Mouse (Mus musculus) heart, postnatal 4 days (tissue): ENCODE data around the gene Cct7. TPM values are rescaled to one million over a fixed set of nuclear protein-coding genes. Genes with fewer than 3 reads are reported as not detected.

Experiments
- DNase-seq: peaks from one replicate; pipeline ENCODE4 v3.0.0; 2021
- total RNA-seq, 2 experiments: library from RNA; stranded (reverse); gene quantifications; 2 replicates each; pipeline ENCODE4 v1.2.3; 2021

Cct7 gene
- total RNA-seq, 2 experiments from 2014 or later = 189 to 197 TPM

DNA sequence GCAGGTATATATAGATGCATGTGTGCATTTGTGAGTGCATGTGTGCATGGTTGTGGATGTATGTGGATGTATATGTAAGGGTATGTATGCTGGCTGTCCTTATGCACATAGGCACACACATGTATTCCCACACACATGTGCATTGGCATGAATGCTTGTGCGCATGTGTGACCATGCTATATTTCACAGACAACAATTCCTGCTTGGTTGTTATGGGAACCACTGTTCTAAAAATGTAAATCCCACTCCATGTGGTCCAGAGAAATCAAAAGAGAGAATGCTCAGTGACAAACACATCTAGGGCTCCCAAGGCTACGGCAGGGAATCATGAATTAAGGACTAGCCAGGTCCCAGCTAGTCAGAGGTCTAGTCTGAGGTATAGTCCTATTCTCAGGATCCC, 53.6 kb downstream of the Cct7 start:
- no peak for DNase-seq

DNA sequence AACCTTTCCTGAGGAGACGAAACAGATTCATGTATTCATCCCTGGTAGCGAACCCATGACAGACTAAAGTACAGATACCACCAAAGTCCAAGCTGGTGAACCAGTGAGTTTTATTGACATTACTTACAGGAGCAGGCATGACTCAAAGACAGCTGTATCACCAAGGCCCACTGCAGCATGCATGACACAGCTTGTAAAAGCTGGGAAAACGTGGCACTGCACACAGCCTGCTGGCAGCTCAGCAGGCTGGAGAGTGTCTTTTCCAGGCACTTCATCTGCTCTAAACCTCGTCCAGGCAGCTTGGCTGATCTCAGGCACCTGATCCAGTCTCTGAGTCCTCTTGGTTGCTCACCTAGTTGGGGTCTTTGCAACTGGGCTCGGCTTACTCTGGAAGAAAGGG, 57.3 kb downstream of the Cct7 start:
- no peak for DNase-seq

DNA sequence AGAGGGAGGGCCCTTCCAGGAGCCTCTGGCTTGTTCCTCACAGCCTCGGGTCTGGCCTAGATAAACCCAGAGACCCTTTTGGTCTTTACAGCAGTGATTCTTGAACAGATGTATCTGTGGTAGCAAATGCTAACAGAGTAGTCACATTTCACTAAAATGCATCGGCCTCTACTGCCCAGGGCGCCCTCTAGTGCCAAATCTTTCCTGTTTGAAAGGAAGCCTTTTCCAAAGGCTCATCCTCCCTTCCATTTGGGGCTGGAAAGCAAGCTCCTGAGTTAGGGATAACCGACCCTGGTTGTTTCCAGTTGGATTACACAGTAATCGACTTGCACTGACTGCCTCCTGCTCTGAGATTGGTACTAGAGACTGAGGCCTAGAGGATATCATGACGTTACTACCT, 59.2 kb downstream of the Cct7 start:
- peak; percentile 44 for DNase-seq

DNA sequence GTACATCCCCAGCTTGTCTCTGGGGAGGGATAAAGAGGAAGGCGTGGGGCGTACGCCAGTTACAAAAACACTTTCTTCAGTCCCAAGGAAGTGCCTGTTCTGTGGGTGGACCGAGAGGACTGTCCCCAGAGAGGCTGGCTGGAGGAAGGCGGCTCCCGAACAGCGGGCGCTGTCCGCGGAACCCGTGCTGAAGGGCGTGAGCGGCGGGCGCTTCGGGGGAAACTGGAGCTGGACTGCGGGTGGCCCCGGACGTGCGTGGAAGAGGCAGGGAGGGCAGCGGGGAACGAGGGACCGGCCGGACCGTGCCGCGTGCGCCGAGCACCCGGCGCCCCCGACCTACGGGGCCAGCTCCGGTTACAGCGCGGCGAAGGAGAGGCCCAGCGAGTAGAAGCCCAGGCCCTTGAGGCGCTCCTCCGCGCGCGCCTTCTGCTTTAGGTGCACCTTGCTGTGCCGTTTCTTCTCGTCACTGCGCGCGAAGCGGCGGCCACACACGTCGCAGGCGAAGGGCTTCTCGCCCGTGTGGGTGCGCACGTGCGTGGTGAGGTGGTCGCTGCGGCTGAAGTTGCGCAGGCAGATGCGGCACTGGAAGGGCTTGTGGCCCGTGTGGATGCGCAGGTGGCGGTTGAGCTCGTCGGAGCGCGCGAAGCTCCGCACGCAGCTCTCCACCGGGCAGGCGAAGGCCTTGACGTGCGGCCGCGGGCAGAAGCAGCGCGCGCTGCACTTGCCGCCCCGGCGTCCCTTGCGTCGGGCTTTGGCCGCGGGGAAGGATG, 60.2 kb downstream of the Cct7 start:
- DNase-seq = peak; percentile 78

DNA sequence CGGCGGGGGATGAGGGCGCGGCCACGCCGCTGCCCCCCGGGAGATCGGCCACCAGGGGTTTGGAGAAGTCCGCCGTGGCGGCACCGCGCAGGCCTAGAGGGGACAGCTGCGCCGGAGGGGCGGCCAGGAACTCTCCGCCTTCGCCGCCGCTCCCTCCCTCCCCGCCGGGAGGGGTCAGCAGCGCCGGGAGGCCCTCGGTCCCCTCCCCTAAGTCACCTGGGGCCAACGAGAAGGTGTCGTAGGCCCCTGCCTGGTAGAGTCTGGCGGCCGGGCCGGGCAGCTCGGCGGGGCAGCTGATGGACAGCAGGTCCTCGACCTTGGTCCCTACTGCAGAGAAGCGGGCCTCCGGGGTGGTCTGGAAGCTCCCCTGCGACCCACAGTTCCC, 60.7 kb downstream of the Cct7 start:
- DNase-seq = no peak

DNA sequence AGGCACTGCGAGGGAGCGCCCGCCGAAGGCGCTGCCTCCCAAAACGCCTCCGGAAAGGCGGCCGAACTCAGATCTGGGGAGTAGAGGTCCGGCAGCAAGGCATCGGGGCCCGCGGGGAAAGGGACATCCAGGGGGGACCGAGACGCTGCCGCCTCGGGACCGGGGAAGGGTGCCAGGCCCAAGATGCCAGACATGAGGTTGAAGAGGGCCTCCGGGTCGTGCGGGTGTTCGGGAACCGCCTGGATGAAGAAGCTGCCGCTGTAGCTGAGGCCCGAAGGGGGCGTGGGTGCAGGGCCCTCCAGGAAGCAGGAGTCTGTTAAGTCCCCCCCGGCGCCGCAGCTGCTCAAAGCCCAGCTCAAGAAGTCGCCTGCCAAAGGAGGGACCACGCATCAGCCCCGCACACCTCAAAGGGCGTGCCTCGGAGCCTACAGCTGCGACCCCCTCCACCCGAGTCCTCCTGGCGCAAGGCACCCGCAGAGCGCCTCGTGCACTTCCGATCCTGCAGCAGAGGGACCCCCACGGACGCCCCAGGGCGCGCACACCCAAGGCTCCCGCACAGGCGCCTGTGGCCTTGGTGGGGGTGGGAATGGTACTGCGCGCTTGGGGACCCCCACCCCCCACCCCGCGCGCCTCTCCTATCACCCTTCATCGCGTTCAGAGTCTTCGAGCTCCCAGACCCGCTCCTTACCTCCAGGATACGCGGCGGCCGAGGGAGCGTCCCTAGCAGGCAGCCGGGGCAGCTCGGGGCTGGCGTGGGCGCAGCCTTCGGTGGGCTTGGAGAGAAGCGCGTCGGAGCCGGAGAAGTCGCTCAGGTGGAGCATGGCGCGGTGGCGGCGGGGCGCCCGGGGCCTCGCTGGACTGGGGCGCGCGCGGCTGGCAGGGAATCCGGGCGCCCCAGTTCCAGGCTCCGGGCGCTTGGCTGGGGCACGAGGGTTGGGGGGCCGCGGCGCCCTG, 61.5 kb downstream of the Cct7 start:
- DNase-seq = peak; percentile 4

DNA sequence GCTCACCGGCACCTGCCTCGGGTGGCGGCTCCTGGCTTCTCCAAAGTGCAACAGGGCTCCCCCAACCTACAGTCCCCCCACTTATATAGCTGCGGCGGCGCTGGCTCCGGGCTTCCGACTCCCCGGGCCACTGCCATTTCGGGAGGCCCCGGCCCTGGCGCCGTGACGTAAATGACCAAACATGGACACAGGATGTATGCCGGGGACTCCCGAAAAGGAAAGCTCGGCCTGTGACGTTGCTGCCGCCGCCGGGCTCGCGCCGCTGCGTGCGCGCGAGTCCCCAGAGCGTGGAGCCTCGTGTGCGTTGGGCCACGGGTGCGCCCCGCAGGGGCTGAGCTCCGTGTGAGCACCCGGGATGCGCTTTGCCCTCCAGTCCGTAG, 62.2 kb downstream of the Cct7 start, which contains the start of gene Egr4:
Gene Egr4 (minus strand): TSS at position 59 of the 380 bp plus-strand sequence.
- peak; percentile 42 for DNase-seq

DNA sequence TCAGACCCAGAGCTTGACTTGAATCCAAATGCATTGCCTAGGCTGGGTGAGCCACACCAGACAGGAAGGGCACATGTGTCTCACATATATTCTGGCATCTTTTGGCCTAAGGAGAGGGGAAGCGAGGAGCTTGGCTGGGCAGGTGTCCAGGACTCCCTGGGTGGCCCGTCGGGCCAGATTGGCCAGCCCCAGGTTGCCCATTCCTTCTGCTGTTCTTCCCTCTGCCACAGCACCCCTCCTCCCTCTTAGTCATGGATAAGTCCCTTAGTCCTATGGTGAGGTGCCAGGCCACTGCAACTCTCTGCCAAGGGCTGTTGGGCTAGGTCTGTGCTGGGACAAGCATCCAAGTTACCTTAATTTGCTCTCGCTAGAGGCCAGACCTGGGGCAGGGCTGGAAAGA, 64.6 kb downstream of the Cct7 start:
- no peak for DNase-seq

Other genes starting within 250 kb of the Cct7 start
- gene Sfxn5, start 118.1 kb upstream of the Cct7 start, total RNA-seq = 1 to 10 TPM; 3.0 to 3.6 TPM
- 10 to 100 TPM; 74.7 to 79.8 TPM for gene Rab11fip5, start 76.9 kb upstream of the Cct7 start, total RNA-seq
- gene Noto, start 27.6 kb upstream of the Cct7 start, total RNA-seq = not detected
- 10 to 100 TPM; 17.1 to 19.6 TPM for gene Smyd5, start 19.5 kb upstream of the Cct7 start, total RNA-seq
- 10 to 100 TPM; 25.7 to 29.2 TPM for gene Pradc1, start 456 bp downstream of the Cct7 start, total RNA-seq
- gene Fbxo41, start 51.5 kb downstream of the Cct7 start, total RNA-seq = not detected
- gene Egr4, start 62.1 kb downstream of the Cct7 start, total RNA-seq = not detected
- gene Alms1, start 136.0 kb downstream of the Cct7 start, total RNA-seq = 1 to 10 TPM; 5.8 to 6.5 TPM